Mouse (Mus musculus) stomach, embryonic 16.5 days (tissue): ENCODE results near the gene Rxra. TPM values are rescaled to one million over a fixed set of nuclear protein-coding genes. Genes with fewer than 3 reads are reported as not detected.

Experiments
- ATAC-seq: fragments of 200-750 bp; cut with Nextera tagmentation; 2 replicates; pipeline ENCODE4 v1.8.0; 2017; ENCODE audit warnings: moderate number of reproducible peaks, moderate TSS enrichment; ENCODE audit not compliant: insufficient read depth, low FRiP score
- H3K27ac ChIP-seq: fragments of 300-500 bp; sonication (generic); 2 replicates; pipeline ENCODE4 v1.5.1; 2014; ENCODE audit warnings: low read length
- H3K27me3 ChIP-seq: fragments of 300-500 bp; sonication (generic); 2 replicates; pipeline ENCODE4 v1.6.1; 2014; ENCODE audit warnings: low read length, control low read depth, mixed read lengths; ENCODE audit not compliant: control insufficient read depth, insufficient read depth
- H3K36me3 ChIP-seq: fragments of 300-500 bp; sonication (generic); 2 replicates; pipeline ENCODE4 v1.6.1; 2014; ENCODE audit warnings: low read length; ENCODE audit not compliant: control insufficient read depth, insufficient read depth
- H3K4me1 ChIP-seq: fragments of 300-500 bp; sonication (generic); 2 replicates; pipeline ENCODE4 v1.6.1; 2014; ENCODE audit warnings: low read length, control low read depth, mixed read lengths; ENCODE audit not compliant: control insufficient read depth, insufficient read depth
- H3K4me2 ChIP-seq: fragments of 300-500 bp; sonication (generic); 2 replicates; pipeline ENCODE4 v1.6.1; 2014; ENCODE audit warnings: low read depth, low read length, mixed read lengths
- H3K4me3 ChIP-seq: fragments of 300-500 bp; sonication (generic); replicated peaks from 2 replicates; pipeline ENCODE4 v1.5.1; 2014; ENCODE audit warnings: mild to moderate bottlenecking, low read length
- H3K9ac ChIP-seq: fragments of 300-500 bp; sonication (generic); 2 replicates; pipeline ENCODE4 v1.6.1; 2014; ENCODE audit warnings: low read length
- H3K9me3 ChIP-seq: fragments of 300-500 bp; sonication (generic); replicated peaks from 2 replicates; pipeline ENCODE4 v1.6.1; 2016; ENCODE audit warnings: low read length, control low read depth; ENCODE audit not compliant: control insufficient read depth
- WGBS: fragments of 180-500 bp; shearing (Covaris S2); extraction: QIAGEN DNeasy Blood & Tissue Kit; methylation state at CpG from one replicate; pipeline ENCODE4 v1.1.7; 2014; 5-methylcytosine and 5-hydroxymethylcytosine counted together
- polyA plus RNA-seq: library from polyadenylated mRNA; unstranded; fragments of >200 nt; fragmentation: Nextera tagmentation; extraction: Ambion mirVana; gene quantifications from 2 replicates; pipeline ENCODE4 v1.2.1, GENCODE M21; 2015

Gene Rxra
- polyA plus RNA-seq, 1 experiment from 2014 or later, result 11.9 TPM

GRCm38 (mm10) chr2:27779291-27779866 lies 103.1 kb downstream of the Rxra start:
- no peak for ATAC-seq
- Histone ChIP-seq H3K27ac (peak overlapping the region; percentile 1; the same call in 1 of the 2 replicates), H3K27me3 (no peaks in the 10 kb centered on the region), H3K9me3 (no peaks in the 10 kb centered on the region), H3K4me3 (no peak overlapping the region), H3K36me3 (no peaks in the 10 kb centered on the region), H3K4me1 (peaks cover 14% of the 10 kb centered on the region; the same call in 1 of the 2 replicates), H3K9ac (no peak overlapping the region), H3K4me2 (no peak overlapping the region)
- 70% methylated on average over 9 of the region's 9 CpGs for WGBS

GRCm38 (mm10) chr2:27780162-27780561 lies 103.9 kb downstream of the Rxra start:
- Histone ChIP-seq H3K9me3 (no peaks in the 10 kb centered on the region), H3K36me3 (no peaks in the 10 kb centered on the region), H3K9ac (no peak overlapping the region), H3K4me2 (no peak overlapping the region), H3K4me1 (peaks cover 9% of the 10 kb centered on the region; the same call in 1 of the 2 replicates), H3K27ac (peak overlapping the region; percentile 1; the same call in 1 of the 2 replicates), H3K4me3 (no peak overlapping the region), H3K27me3 (no peaks in the 10 kb centered on the region)
- no peak for ATAC-seq
- WGBS, result 91% methylated on average over 7 of the region's 7 CpGs

GRCm38 (mm10) chr2:27785363-27785762 lies 109.1 kb downstream of the Rxra start:
- H3K27ac ChIP-seq, result peak overlapping the region; percentile 25; the same call in 1 of the 2 replicates
- no peak for ATAC-seq
- no peak overlapping the region for H3K4me3 ChIP-seq
- H3K9me3 ChIP-seq, result no peaks in the 10 kb centered on the region
- H3K27me3 ChIP-seq, result no peaks in the 10 kb centered on the region
- no peaks in the 10 kb centered on the region for H3K36me3 ChIP-seq
- 88% methylated on average over 8 of the region's 8 CpGs for WGBS
- H3K4me2 ChIP-seq, result no peak overlapping the region
- H3K9ac ChIP-seq, result no peak overlapping the region
- 0 out of 2 replicates have a peak, but pooled peaks cover 7% of the 10 kb centered on the region for H3K4me1 ChIP-seq

GRCm38 (mm10) chr2:27785973-27786417 lies 109.8 kb downstream of the Rxra start:
- H3K27ac ChIP-seq, result peak overlapping the region; percentile 71

GRCm38 (mm10) chr2:27791571-27791970 lies 115.3 kb downstream of the Rxra start:
- H3K4me1 ChIP-seq, result 0 out of 2 replicates have a peak, but pooled peaks cover 1% of the 10 kb centered on the region
- H3K4me3 ChIP-seq, result no peak overlapping the region
- no peak overlapping the region for H3K27ac ChIP-seq
- WGBS, result 79% methylated on average over 4 of the region's 4 CpGs
- H3K9me3 ChIP-seq, result no peaks in the 10 kb centered on the region
- no peak overlapping the region for H3K4me2 ChIP-seq
- H3K27me3 ChIP-seq, result no peaks in the 10 kb centered on the region
- no peaks in the 10 kb centered on the region for H3K36me3 ChIP-seq
- no peak overlapping the region for H3K9ac ChIP-seq
- ATAC-seq, result no peak

More at GRCm38 (mm10) chr2:27785973-27786417, 109.8 kb downstream of the Rxra start:
- H3K4me3 ChIP-seq, result no peak overlapping the region
- peak; percentile 68 for ATAC-seq
- no peak overlapping the region for H3K9ac ChIP-seq
- WGBS, result 56% methylated on average over 6 of the region's 6 CpGs
- no peaks in the 10 kb centered on the region for H3K27me3 ChIP-seq
- no peaks in the 10 kb centered on the region for H3K9me3 ChIP-seq
- 0 out of 2 replicates have a peak, but pooled peaks cover 7% of the 10 kb centered on the region for H3K4me1 ChIP-seq
- no peak overlapping the region for H3K4me2 ChIP-seq
- no peaks in the 10 kb centered on the region for H3K36me3 ChIP-seq

GRCm38 (mm10) chr2:27799018-27799417 lies 122.8 kb downstream of the Rxra start:
- ATAC-seq, result peak; percentile 63; the same call in 1 of the 2 replicates
- Histone ChIP-seq H3K4me1 (peaks cover 14% of the 10 kb centered on the region), H3K36me3 (no peaks in the 10 kb centered on the region), H3K27me3 (no peaks in the 10 kb centered on the region), H3K9me3 (no peaks in the 10 kb centered on the region), H3K4me2 (no peak overlapping the region), H3K9ac (no peak overlapping the region; the same call in 1 of the 2 replicates), H3K27ac (peak overlapping the region; percentile 83), H3K4me3 (no peak overlapping the region)
- 40% methylated on average over 4 of the region's 4 CpGs for WGBS

- H3K4me1 ChIP-seq, result peaks cover 14% of the 10 kb centered on the region
- H3K27me3 ChIP-seq, result no peaks in the 10 kb centered on the region
- no peak overlapping the region for H3K27ac ChIP-seq
- no peak overlapping the region for H3K4me2 ChIP-seq
- no peak for ATAC-seq
- H3K9me3 ChIP-seq, result no peaks in the 10 kb centered on the region
- WGBS, result 91% methylated on average over 2 of the region's 2 CpGs
- H3K9ac ChIP-seq, result no peak overlapping the region
- H3K4me3 ChIP-seq, result no peak overlapping the region
- no peaks in the 10 kb centered on the region for H3K36me3 ChIP-seq
Measured at GRCm38 (mm10) chr2:27801041-27801440, 124.8 kb downstream of the Rxra start.

- no peaks in the 10 kb centered on the region for H3K9me3 ChIP-seq
- peak overlapping the region; percentile 25; the same call in 1 of the 2 replicates for H3K9ac ChIP-seq
- no peaks in the 10 kb centered on the region for H3K36me3 ChIP-seq
- peak overlapping the region; percentile 43 for H3K27ac ChIP-seq
- peak; percentile 85 for ATAC-seq
- H3K4me2 ChIP-seq, result no peak overlapping the region
- H3K4me1 ChIP-seq, result peaks cover 14% of the 10 kb centered on the region
- 27% methylated on average over 9 of the region's 9 CpGs for WGBS
- no peak overlapping the region for H3K4me3 ChIP-seq
- no peaks in the 10 kb centered on the region for H3K27me3 ChIP-seq
Measured at GRCm38 (mm10) chr2:27802493-27802892, 126.3 kb downstream of the Rxra start.

GRCm38 (mm10) chr2:27806691-27807090 lies 130.5 kb downstream of the Rxra start:
- H3K4me3 ChIP-seq, result no peak overlapping the region
- no peaks in the 10 kb centered on the region for H3K36me3 ChIP-seq
- no peak overlapping the region for H3K9ac ChIP-seq
- H3K4me2 ChIP-seq, result no peak overlapping the region
- H3K27ac ChIP-seq, result no peak overlapping the region
- H3K9me3 ChIP-seq, result no peaks in the 10 kb centered on the region; the same call in 1 of the 2 replicates
- WGBS, result 75% methylated on average over 7 of the region's 7 CpGs
- 0 out of 2 replicates have a peak, but pooled peaks cover 3% of the 10 kb centered on the region for H3K4me1 ChIP-seq
- ATAC-seq, result no peak
- no peaks in the 10 kb centered on the region for H3K27me3 ChIP-seq
